In the genomic region with DNA sequence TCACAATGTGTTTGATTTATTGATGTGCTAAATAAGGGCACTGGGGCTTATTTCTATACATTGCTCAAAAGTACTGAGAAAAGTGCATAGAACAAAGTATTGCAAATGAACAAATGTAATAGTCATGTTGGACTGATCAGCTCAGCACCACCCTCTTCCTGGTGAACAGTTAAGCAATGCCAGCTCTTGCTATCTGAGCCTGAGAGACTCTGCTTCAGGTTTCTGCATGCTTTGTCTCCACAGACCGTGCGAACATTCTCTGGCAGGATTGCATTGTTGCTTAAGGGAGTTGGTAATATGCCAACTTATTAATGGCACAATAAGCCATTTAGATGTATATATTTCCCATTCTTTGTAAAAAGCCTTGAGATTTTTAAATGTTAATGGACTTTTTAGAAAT, we compare ENCODE assay signal across 27 mouse cellular contexts.
DNase-seq lines count a peak whose midpoint lies in the region; ATAC-seq and TF ChIP-seq lines count a peak whose summit lies in the region.
"Had no signal": no experiment of that assay in that cellular context is flagged by ENCODE, and none has a peak within 500 bp of the region (broad histone marks: within the 10 kb centered on the region; RNA-seq: fewer than 3 reads in every experiment).

No protein-coding gene starts in this region.

- no peaks in the 10 kb centered on the region for H3K9me3 ChIP-seq in hindbrain, embryonic 16.5 days (ENCODE audit: control insufficient read depth, low read length)
- H3K9me3 ChIP-seq in hindbrain, embryonic 11.5 days (ENCODE audit: control insufficient read depth, low read length): no peaks in the 10 kb centered on the region
- H3K9me3 ChIP-seq in lung, embryonic 16.5 days (ENCODE audit: control insufficient read depth, low read length): no peaks in the 10 kb centered on the region
- H3K9me3 ChIP-seq: forebrain, embryonic 10.5 days; hindbrain, embryonic 10.5 days; limb, embryonic 13.5 days; midbrain, embryonic 13.5 days; neural tube, embryonic 15.5 days had no signal

- H3K27ac ChIP-seq in hindbrain, embryonic 16.5 days (ENCODE audit: low read depth, low read length): no peak overlapping the region
- H3K27ac ChIP-seq in hindbrain, embryonic 11.5 days (ENCODE audit: low read depth, low read length): no peak overlapping the region
- H3K27ac ChIP-seq in lung, embryonic 16.5 days (ENCODE audit: low read length): no peak overlapping the region
- H3K27ac ChIP-seq: forebrain, embryonic 10.5 days; hindbrain, embryonic 10.5 days; layer of hippocampus, adult 2 months; left cerebral cortex, adult 2 months; limb, embryonic 13.5 days; liver, embryonic 14.5 days; midbrain, embryonic 13.5 days; neural tube, embryonic 15.5 days had no signal

- no peak overlapping the region for H3K9ac ChIP-seq in hindbrain, embryonic 16.5 days (ENCODE audit: low read depth, low read length)
- no peak overlapping the region for H3K9ac ChIP-seq in hindbrain, embryonic 11.5 days (ENCODE audit: low read depth, low read length)
- no peak overlapping the region for H3K9ac ChIP-seq in lung, embryonic 16.5 days (ENCODE audit: low read length)
- H3K9ac ChIP-seq: forebrain, postnatal 0 days; limb, embryonic 13.5 days; liver, embryonic 14.5 days; midbrain, embryonic 13.5 days; neural tube, embryonic 15.5 days had no signal

- no peak for TF ChIP-seq CTCF in brain, embryonic 14.5 days (IDR thresholded peaks at IDR 0.05; ENCODE audit: borderline replicate concordance, extremely low read depth, insufficient read depth, insufficient read length)

- H3K4me3 ChIP-seq in hindbrain, embryonic 16.5 days (ENCODE audit: low read length): no peak overlapping the region
- no peak overlapping the region for H3K4me3 ChIP-seq in hindbrain, embryonic 11.5 days (ENCODE audit: low read depth, low read length)
- no peak overlapping the region for H3K4me3 ChIP-seq in lung, embryonic 16.5 days (ENCODE audit: low read length)
- H3K4me3 ChIP-seq: forebrain, embryonic 10.5 days; hindbrain, embryonic 10.5 days; layer of hippocampus, adult 2 months; left cerebral cortex, adult 2 months; limb, embryonic 13.5 days; midbrain, embryonic 13.5 days; neural tube, embryonic 15.5 days had no signal

- no peak for TF ChIP-seq POLR2A in brain, embryonic 14.5 days (IDR thresholded peaks at IDR 0.05; ENCODE audit: borderline replicate concordance, extremely low read depth, insufficient read depth, insufficient read length, poor library complexity, severe bottlenecking)

- no peak for DNase-seq in hindbrain, embryonic 11.5 days (ENCODE audit: low spot score)
- DNase-seq in lung, postnatal 36 days: no peak
- peak; percentile 38 for DNase-seq in brain, embryonic 14.5 days (ENCODE audit: low read depth)
- peak; percentile 51 for DNase-seq in gonadal fat pad, adult 2 months (ENCODE audit: low read depth)
- DNase-seq in liver: no peak
- DNase-seq: adrenal gland, postnatal 25 days; cerebellum, adult 18-20 months; forebrain, postnatal 0 days; gastrocnemius, postnatal 10 days; heart, postnatal 14 days; kidney, adult 2 months; kidney, postnatal 36 days; lung, adult 2 months; retina, postnatal 1 day; right cerebral cortex, postnatal 14 days; thymus, postnatal 4 days had no signal

- WGBS in hindbrain, embryonic 16.5 days: 47% methylated on average over 2 of the region's 2 CpGs
- WGBS in hindbrain, embryonic 11.5 days: 85% methylated on average over 2 of the region's 2 CpGs
- WGBS in lung, embryonic 16.5 days: 50% methylated on average over 2 of the region's 2 CpGs

- no peaks in the 10 kb centered on the region for H3K27me3 ChIP-seq in hindbrain, embryonic 16.5 days (replicated peaks; ENCODE audit: control insufficient read depth, insufficient read depth, low read length)
- no peaks in the 10 kb centered on the region for H3K27me3 ChIP-seq in hindbrain, embryonic 11.5 days (ENCODE audit: control insufficient read depth, insufficient read depth, low read length)
- no peaks in the 10 kb centered on the region for H3K27me3 ChIP-seq in lung, embryonic 16.5 days (ENCODE audit: control insufficient read depth, insufficient read depth, low read depth, low read length)
- H3K27me3 ChIP-seq: limb, embryonic 13.5 days; midbrain, embryonic 13.5 days; neural tube, embryonic 15.5 days had no signal

- H3K36me3 ChIP-seq in hindbrain, embryonic 16.5 days (ENCODE audit: control insufficient read depth, insufficient read depth, low read length): no peaks in the 10 kb centered on the region
- no peaks in the 10 kb centered on the region for H3K36me3 ChIP-seq in hindbrain, embryonic 11.5 days (ENCODE audit: control insufficient read depth, insufficient read depth, low read length)
- H3K36me3 ChIP-seq in lung, embryonic 16.5 days (ENCODE audit: control insufficient read depth, insufficient read depth, low read length): no peaks in the 10 kb centered on the region
- H3K36me3 ChIP-seq: forebrain, embryonic 10.5 days; hindbrain, embryonic 10.5 days; limb, embryonic 13.5 days; midbrain, embryonic 13.5 days; neural tube, embryonic 15.5 days had no signal

- peak; percentile 64; the same call in 1 of the 2 replicates for ATAC-seq in hindbrain, embryonic 16.5 days
- ATAC-seq in hindbrain, embryonic 11.5 days (ENCODE audit: low FRiP score): no peak
- peak; percentile 47; the same call in 1 of the 2 replicates for ATAC-seq in lung, embryonic 16.5 days (ENCODE audit: low read depth)
- ATAC-seq: CD4-positive, CD25-positive, alpha-beta regulatory T cell, adult 4 months; forebrain, postnatal 0 days; midbrain, embryonic 13.5 days had no signal

- H3K4me2 ChIP-seq in hindbrain, embryonic 16.5 days (ENCODE audit: low read length): no peak overlapping the region
- H3K4me2 ChIP-seq in hindbrain, embryonic 11.5 days (replicated peaks; ENCODE audit: low read depth, low read length): no peak overlapping the region
- no peak overlapping the region for H3K4me2 ChIP-seq in lung, embryonic 16.5 days (ENCODE audit: low read depth, low read length)
- H3K4me2 ChIP-seq: limb, embryonic 13.5 days; midbrain, embryonic 13.5 days; neural tube, embryonic 15.5 days had no signal

- no peaks in the 10 kb centered on the region for H3K4me1 ChIP-seq in hindbrain, embryonic 16.5 days (ENCODE audit: control insufficient read depth, insufficient read depth, low read depth, low read length)
- H3K4me1 ChIP-seq in hindbrain, embryonic 11.5 days (replicated peaks; ENCODE audit: control insufficient read depth, insufficient read depth, low read length): no peaks in the 10 kb centered on the region
- no peaks in the 10 kb centered on the region for H3K4me1 ChIP-seq in lung, embryonic 16.5 days (replicated peaks; ENCODE audit: control insufficient read depth, insufficient read depth, low read length)
- H3K4me1 ChIP-seq: forebrain, embryonic 10.5 days; hindbrain, embryonic 10.5 days; limb, embryonic 13.5 days; midbrain, embryonic 13.5 days; neural tube, embryonic 15.5 days had no signal

Comparison
In these comparisons a context has a peak if more than half of its experiments do, and no peak if none do; other contexts are left out.
1. DNase-seq: peak in brain, embryonic 14.5 days (single experiment) and gonadal fat pad, adult 2 months (single experiment); none in hindbrain, embryonic 11.5 days (single experiment), lung, postnatal 36 days (single experiment) and liver (single experiment).